Mouse (Mus musculus): ENCODE data around the gene Nrxn3.

The Nrxn3 gene

GRCm38 (mm10) chr12:88722691-88723070 lies at the start of gene Nrxn3:
TSS of gene Nrxn3 (plus strand) at chr12:88722876.
- in situ Hi-C loops (cut with MboI, MseI): no loop called here

DNA sequence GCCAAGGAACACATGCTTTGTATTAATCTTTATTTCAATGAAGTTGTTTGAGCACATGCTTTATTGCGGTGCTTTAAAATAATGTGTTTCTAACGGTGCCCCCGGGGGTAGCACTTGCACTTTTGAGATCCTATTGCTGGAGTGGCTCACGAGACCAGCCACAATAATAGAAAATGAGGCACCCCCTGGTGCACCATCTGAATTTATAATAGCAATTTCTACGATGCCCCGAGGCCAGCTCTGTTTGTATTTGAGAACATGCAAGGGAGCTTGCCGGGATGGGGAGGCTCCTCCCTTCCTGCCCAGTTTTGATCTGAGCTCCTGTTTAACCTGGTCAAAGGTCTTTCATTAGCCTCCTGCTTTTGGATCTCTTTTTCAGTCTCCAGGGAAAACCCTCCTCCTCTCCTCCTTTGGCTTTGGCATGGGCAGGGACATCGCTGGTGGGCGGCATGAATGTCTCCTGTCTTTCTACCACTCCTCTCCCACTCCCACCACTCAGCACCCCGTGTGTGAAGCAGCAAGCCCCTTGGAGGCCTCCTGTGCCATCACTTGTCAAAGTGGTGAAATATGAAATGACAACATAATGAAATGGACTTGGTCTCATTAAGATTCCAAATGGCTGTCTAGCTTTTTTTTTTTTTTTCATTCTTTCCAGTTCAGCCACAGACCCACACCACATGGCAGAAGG lies 18.4 kb upstream of the Nrxn3 start:
- in situ Hi-C loops (cut with MboI, MseI): no loop called here

- in situ Hi-C loops (cut with MboI, MseI): no loop called here
Measured at GRCm38 (mm10) chr12:88705959-88706358, 16.7 kb upstream of the Nrxn3 start.

DNA sequence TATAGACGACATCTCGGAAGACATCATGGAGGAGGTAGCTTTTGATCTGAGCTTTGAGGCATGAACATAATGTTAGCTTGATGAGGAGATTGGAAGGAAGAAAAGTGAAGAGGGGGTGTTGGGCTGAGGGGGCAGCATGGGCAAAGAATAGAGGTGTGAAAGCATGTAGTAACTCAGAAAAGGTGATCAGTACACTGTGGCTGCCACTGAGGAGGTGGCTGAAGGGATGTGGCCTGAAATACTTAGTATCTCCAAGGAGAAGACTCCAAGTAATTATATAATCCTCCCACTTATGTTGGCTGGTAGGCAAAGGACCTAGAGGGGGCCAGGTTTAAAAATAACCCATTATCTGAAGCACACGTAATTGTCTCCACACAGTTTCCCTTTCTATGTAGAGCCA lies 14.9 kb upstream of the Nrxn3 start:
- in situ Hi-C loops (cut with MboI, MseI): no loop called here

GRCm38 (mm10) chr12:88709223-88709622 lies 13.5 kb upstream of the Nrxn3 start:
- in situ Hi-C loops (cut with MboI, MseI): no loop called here

GRCm38 (mm10) chr12:88713456-88713855 lies 9.2 kb upstream of the Nrxn3 start:
- in situ Hi-C loops (cut with MboI, MseI): no loop called here

DNA sequence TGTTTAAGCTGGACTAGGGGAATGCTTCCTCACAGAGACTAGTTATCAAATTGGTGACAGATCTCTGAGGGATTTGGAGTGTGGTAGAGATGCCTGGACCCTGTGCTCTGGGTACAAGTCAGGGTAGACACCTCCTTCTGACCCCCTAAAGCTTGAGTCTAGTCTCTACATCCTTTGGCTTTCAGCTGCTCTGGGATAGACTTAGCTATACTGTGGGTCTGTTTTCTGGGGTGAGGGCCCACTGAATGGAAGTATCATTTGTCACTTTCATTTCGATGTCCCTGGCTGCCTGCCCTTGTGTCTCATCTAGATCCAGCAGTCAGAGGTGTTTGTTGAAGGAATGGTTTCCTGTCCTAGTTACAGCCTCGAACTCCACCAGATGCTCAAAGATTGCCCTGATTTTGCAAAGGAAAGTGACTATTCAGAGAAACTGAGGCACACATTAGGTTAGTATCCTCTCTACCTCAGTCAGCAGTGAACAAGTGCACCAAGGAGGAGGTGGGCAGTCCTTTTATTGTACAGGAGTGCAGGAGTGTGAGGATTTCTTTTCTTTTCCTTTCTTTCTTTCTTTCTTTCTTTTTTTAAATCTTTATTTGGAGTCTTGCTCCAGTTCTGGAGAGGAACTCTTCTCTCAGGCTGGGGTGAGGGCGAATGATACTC lies 515 bp upstream of the Nrxn3 start:
- in situ Hi-C loops (cut with MboI, MseI): no loop called here

GRCm38 (mm10) chr12:88726316-88726715 lies 3.6 kb downstream of the Nrxn3 start:
- in situ Hi-C loops (cut with MboI, MseI): no loop called here

GRCm38 (mm10) chr12:88726755-88727154 lies 4.1 kb downstream of the Nrxn3 start:
- in situ Hi-C loops (cut with MboI, MseI): no loop called here

GRCm38 (mm10) chr12:88730720-88731119 lies 8.0 kb downstream of the Nrxn3 start:
- in situ Hi-C loops (cut with MboI, MseI): no loop called here

DNA sequence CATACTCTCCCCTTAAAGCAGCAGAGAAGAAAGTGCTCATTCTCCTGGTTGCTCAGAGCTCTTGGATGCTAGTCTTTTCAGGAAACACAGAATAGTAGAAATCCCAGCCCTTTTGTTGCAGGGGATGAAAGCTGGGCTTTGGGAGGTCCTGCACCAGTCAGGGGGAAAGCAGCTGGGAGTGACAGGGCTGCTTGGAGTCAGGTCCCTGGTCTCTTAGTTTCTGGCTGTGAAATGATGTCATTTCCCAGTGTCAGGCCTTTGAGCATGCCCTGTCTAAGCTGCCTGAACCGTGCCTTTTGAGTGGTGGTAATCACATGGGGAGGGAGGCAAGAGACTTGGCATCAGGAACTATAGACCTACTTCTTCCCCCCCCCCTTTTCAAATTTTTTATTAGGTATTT lies 12.4 kb downstream of the Nrxn3 start:
- in situ Hi-C loops (cut with MboI, MseI): no loop called here

- in situ Hi-C loops (cut with MboI, MseI): no loop called here
Measured at GRCm38 (mm10) chr12:88737081-88737480, 14.4 kb downstream of the Nrxn3 start.

- in situ Hi-C loops (cut with MboI, MseI): no loop called here
Measured at GRCm38 (mm10) chr12:88738616-88739015, 15.9 kb downstream of the Nrxn3 start.

DNA sequence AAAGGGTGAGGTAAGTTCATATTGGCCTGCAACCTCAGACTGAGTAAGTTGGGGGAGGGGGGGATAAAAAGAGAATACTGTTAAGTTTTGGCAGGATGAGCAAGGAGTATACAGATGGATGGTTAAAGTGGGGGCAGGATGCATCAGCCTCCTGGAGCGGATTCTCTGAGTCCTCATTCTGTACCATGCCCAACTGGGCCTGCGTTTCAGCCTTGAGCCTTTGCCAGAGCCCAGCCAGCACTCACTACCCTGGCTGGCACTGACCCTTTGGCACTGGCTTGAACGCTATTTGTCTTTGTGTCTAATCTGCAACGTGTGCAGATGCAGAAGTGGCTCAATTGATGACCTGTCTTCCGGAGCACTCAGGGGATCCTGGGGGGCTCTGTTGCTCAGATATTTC lies 24.1 kb downstream of the Nrxn3 start:
- in situ Hi-C loops (cut with MboI, MseI): no loop called here

DNA sequence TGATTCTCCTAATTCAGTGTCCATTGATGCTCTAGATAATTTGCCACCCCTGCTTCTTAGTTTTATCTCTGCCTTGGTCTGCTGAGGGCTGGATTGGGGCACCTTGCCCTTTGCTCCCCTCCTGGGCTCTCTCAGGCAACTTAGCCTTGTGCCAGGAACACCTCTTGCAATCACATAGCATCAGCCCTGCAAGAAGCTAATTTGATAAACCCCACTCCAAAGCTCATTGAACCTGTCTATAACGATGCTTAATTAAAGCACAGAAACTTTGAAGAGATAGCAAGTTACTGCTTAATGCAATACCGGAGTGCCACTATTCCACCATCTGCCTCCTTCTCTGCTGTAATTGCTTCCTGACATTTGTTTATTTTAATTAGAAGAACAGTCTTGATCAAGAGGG lies 42.1 kb downstream of the Nrxn3 start:
- in situ Hi-C loops (cut with MboI, MseI): no loop called here

DNA sequence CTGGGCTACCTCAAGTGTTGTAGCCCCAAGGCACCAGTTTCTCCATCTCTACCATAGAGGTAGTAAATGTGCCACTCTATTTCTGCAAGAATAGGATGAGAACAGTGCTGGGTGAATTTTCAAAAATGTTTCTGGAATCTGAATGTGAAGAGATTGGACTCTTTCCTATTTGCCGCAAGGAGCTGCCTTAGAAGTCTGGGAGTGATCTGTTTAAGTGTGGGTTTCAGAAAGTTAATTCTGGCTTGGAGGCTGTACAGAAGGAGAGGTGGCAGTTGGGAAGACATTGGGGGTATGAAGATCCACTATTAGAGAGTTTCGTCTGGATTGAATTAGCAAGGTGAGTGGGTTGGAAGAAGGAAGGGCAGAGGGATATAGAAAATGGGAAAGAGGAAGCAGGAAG lies 52.0 kb downstream of the Nrxn3 start:
- in situ Hi-C loops (cut with MboI, MseI): no loop called here

DNA sequence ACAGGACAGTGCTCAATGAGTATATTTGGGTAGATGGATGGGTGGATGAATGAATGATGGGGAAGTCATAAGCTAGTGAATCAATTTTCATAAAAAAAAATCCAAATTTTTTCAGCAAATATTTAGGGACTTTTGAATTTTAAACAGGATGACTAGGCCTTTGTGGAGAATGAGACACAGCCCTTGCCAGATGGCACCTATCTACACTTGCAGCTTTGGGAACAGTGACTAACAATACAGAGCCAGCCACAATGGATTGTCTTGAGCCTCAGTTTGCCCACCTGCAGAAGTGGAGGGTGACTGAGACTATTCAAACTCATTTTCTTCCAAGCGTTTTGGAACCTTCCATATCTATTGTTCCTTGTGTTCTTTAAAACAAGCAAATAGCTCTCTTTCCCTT lies 55.4 kb downstream of the Nrxn3 start:
- in situ Hi-C loops (cut with MboI, MseI): no loop called here

DNA sequence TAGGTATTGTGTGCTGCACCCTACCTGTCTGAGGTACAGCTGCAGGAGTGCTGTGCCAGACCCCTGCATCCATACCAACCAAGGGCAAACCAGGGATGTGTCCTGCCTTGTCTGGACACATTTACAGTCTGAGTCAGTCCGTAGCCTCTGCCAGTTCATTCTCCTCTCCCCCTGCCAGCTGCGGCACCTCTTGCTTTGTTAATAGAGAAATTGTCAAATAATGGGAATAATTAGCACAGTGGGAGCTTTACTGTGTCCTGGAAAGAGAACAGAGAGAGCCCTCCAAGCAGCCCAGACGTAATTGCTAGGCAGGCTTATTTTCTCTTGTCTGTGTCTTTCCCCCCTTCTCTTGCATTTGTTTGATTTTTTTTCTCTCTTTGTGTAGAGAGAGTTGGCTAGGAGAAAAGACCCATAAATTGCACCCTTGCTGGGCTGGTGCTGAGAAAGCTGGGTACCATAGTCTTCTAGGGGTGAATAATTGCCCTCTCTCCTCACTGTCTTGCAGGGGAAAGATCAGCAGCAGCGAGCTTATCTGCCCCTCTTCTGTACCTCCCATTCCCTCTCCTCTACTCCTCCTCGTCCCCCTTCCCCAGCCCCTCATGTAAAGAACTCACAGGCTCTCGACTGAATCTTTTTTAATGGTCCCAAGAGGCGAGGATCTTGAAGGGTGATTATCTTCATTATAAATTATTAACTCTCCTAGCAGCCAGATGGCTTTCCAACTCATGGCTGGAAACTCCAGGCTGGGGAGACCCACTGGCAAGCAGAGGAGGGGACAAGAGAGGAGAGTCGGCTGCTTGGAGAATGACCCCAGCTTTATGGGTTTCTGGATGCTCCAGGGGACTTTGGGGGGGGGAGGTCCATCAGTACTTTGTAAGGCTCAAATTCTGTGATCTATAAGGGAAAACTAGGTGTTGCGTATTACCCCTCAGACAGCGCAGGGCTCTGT lies 61.8 kb downstream of the Nrxn3 start:
- in situ Hi-C loops (cut with MboI, MseI): no loop called here

DNA sequence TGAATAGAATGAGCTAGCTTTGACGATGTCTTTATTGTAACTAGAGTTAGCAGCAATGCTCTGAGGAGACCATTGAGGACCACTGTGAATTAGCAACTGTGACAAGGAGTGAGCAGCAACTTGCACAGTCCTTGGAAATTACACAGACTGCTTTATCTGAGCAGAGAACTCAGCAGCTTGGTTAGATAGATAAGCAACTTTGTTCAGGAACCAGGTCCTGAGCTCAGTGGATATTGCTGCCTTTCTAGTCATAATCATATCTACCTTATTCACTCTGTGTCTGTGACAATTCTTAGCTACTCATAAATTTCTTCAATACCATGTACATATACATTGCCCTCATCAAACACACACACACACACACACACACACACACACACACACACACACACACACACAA lies 70.6 kb downstream of the Nrxn3 start:
- in situ Hi-C loops (cut with MboI, MseI): no loop called here

DNA sequence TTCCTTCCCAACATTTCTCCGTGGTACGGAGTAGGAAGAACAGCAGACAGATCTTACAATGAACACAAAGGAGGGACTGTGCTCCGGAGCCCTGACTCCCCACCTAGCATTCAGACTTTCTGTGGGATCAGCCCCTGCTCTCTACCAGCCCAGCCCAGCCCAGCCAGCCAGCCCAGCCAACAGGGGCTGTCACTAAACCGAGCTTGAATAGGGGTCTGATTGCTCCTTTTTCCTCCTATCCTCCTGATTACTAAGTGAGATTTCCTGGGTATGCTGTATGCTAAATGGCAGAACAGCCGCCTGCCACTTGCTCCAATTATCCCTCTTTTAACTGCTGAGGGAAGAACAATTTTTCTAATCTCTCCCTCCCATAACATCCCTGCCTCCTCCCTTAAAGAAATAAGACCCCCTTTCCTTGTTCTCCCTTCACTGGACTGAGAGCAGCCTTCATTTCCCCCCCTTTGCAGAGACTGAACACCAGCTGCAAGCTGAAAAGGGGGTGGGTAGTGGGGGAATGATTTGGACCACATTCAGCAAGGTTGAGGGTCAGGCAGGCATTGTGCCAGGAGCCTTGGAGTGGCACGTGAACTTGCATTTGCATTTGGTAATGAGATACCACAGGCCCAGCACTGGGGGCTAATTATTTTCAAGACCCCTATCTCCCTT lies 78.4 kb downstream of the Nrxn3 start:
- in situ Hi-C loops (cut with MboI, MseI): no loop called here

DNA sequence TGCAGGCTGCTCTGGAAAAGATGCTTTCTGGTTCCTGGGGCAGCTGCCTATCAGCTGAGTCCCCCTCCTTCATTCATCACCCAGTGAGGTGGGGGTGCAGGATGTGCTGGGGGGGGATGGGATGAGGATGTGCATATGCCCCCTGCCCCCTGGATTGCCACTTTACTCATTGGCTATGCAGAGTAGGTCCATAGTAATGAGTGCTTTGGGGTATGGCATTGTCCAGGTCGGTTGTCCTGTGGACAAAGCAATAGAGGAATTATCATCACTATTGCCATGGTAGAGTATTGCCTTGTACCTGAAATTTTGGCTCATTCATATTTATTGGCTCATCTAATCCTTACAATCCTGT lies 79.0 kb downstream of the Nrxn3 start:
- in situ Hi-C loops (cut with MboI, MseI): no loop called here

- in situ Hi-C loops (cut with MboI, MseI): no loop called here
Measured at GRCm38 (mm10) chr12:88808947-88809346, 86.3 kb downstream of the Nrxn3 start.
